Mouse (Mus musculus) naive thymus-derived CD4-positive, alpha-beta T cell, adult 2 months (primary cell): ENCODE results near the gene Gm17654.
"Not testable (repeated sequence)": the region's sequence is repeated elsewhere in the genome, so short reads cannot be mapped to it uniquely, and the experiment has no call there.

ENCODE experiments used
- DNase-seq: peaks from one replicate; pipeline ENCODE4 v3.0.0-alpha.2; 2011; ENCODE audit warnings: low read depth

The Gm17654 gene

DNA sequence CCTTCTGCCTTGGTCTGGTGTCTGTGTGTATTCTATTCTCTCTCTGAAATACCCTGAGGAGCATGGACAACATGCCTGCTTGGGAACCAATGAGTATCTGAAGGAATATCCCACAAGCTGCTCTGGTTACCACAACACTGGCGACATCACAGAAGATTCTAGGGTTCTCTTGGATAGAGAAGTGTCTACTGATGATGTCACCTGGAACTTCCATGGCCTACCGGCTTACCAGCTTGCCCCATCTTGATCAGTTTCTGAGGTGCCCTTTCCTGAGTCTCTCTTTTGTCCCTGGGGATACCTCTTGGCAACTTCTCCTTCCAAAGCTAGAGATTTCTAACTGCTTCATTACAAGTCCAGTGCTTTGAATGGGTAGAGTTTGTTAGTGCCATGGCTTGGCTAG lies at the start of gene Gm17654:
Gm17654 (minus strand) TSS at position 101 of the 400 bp plus-strand sequence.
- not testable (repeated sequence) for DNase-seq

GRCm38 (mm10) chr14:43607913-43608312 lies 29.0 kb upstream of the Gm17654 start, which contains the start of gene Gm10375:
Gene Gm10375 (minus strand): TSS chr14:43608013.
- DNase-seq: not testable (repeated sequence)

- DNase-seq: not testable (repeated sequence)
These were observed 977 bp downstream of the Gm17654 start for GRCm38 (mm10) chr14:43577969-43578368.

GRCm38 (mm10) chr14:43552271-43552670 lies 26.7 kb downstream of the Gm17654 start:
- not testable (repeated sequence) for DNase-seq

GRCm38 (mm10) chr14:43546281-43546680 lies 32.7 kb downstream of the Gm17654 start:
- DNase-seq: not testable (repeated sequence)

GRCm38 (mm10) chr14:43543276-43543675 lies 35.7 kb downstream of the Gm17654 start, which contains the start of gene Gm5799:
Gene Gm5799 (plus strand): TSS chr14:43543576.
- DNase-seq: not testable (repeated sequence)

GRCm38 (mm10) chr14:43538144-43538543 lies 40.8 kb downstream of the Gm17654 start:
- DNase-seq: not testable (repeated sequence)

DNA sequence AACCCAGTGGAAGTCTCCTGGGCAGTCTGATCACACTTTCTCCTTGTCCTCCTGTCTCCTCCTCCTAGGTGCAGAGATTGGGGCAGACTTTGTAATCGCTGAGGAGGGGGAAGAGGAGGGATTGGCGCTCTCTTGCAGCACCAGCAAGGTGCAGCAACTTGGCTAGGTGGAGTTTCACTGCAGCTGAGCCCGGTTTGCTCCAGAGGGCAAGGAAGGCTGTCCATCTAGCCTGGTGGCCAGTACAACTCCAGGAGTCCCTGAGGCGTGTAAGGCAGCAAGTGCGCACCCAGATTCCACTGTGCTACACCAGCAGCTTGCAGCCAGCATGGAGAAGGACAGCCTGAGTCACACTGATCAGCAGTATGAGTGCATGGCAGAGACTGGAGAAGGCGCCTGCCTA lies 46.6 kb downstream of the Gm17654 start:
- DNase-seq: not testable (repeated sequence)

DNA sequence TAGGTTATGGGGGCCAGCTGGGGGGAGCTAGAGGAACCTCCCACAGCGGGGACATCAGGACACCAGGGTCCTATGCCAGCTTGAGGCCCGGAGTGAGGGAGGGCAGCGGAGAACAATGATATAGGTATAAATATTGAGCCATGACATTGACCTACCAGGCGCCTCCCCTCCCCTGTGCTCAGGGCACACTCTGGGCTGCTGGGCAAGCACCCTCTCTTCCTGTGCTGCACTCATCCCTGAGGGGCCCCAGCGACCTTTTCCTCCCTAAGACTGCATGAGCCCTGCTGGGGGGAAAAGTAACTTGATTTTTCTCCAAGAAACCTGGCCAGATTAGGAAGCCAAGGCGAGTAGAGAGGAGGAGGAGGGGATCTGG lies 46.9 kb downstream of the Gm17654 start:
- DNase-seq: not testable (repeated sequence)

- DNase-seq: not testable (repeated sequence)
These were observed 47.6 kb downstream of the Gm17654 start for GRCm38 (mm10) chr14:43531052-43532010.
